Mouse (Mus musculus) thymus, postnatal 14 days (tissue): ENCODE measurements around the gene Ccnjl.
A peak's percentile ranks its signal among the peaks of the same experiment; 100 is the strongest.

Experiments used
- DNase-seq: peaks from one replicate; pipeline ENCODE4 v3.0.0; 2021

The Ccnjl gene

DNA sequence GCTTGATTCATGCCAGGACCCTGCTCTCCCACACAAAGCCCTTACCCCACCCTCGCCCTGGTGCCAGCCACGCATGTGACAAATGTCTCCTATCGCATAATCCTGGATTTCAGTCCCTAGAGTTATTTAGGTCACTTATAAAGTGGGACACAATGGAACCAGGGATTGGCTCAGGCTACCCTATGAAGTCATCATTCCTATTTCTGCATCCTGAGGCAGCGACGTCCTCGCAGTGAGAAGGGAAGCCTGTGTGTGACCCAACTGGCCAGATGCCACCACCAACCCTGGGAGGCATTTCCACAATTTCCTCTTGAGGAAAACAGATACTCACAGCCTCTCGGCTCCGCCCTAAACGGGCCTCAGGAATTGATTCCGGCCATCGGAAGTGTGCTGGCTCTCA, 41.0 kb downstream of the Ccnjl start:
- DNase-seq, result no peak

DNA sequence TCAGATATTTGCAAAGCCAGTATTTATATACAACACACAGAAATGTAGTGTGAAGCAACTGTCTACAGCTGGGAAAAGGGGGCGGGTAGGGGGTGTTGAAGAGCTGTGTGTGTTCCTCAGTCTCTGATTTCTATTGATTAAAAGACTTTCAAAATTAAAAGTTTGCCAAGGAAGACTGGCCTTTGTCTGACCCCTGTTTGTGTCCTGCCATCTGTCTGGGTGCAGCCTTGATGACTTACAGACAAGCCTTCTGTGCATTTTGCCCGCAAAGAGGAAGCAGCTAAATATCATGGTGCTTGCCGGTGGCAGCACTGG, 46.4 kb downstream of the Ccnjl start:
- no peak for DNase-seq

DNA sequence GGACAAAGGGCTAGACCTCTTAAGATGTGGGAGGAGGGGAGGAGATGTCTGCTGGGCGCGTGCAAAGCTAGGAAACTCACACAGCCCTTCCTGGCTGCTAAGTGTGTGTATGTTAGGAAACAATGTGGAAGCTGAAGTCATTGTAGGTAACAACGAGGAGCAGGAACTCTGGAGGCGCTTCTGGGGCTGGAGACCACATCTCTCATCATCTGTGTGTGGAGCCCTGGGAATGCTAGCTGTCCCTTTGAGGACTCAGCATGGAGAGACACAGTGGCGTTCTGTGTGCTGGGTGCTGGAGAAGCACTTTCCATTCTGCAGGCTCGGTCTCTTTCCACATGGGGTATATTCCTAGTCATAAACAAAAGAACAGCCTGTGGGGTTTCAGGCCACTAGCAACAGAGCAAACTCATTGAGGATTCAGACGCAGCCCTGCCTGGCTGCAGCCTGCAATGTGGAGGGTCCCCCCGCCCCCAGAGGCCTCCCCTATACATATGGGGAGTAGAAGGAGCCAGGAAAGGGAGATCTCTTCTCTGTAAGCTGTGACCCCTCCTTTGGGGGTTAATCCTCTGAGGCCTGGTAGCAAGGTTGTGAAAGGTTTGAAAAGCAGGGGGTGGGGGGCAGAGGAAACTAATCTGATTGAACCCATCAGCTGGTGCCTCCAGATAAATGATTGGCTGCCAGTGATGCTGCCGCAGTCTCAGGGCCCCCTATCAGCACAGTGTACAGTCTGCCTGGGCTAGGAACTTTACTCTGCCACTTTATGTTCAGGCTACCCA, 47.0 kb downstream of the Ccnjl start:
- peak; percentile 19 for DNase-seq

DNA sequence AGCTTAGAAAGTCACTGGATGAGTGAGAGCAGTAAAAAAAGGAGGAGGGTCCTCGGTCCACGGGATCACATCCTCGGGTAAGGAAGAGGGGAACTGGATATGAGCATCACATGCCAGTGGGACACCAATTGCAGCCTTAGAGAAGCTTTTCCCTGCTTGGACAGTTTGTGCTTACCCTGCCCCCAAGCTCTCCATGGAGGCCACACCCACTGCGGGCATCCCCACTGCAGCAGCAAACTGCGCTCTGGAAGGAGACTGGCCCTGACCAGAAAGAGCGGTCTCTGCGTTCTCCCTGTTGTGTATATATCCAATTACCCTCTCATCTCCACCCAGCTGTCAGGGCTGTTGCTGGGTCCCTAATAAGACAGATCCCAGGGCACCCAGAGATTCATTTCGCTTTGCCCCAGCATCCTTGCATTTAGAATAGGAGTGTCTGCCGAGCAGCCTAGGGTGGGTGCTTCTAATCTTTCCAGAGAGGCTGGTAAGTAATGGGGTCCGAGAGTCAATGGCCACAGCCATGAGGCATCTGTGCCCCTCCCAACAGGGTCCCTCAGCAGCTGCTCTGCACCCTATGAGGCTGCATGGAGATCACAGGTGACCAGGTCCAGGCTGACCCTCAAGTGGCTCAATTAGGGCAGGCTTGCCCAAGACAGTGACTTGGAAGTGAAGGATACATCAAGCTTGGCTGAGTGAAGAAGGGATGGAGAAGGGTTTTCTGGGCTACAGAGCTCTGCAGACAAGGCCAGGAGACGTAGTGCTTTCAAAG, 49.3 kb downstream of the Ccnjl start:
- DNase-seq, result no peak

DNA sequence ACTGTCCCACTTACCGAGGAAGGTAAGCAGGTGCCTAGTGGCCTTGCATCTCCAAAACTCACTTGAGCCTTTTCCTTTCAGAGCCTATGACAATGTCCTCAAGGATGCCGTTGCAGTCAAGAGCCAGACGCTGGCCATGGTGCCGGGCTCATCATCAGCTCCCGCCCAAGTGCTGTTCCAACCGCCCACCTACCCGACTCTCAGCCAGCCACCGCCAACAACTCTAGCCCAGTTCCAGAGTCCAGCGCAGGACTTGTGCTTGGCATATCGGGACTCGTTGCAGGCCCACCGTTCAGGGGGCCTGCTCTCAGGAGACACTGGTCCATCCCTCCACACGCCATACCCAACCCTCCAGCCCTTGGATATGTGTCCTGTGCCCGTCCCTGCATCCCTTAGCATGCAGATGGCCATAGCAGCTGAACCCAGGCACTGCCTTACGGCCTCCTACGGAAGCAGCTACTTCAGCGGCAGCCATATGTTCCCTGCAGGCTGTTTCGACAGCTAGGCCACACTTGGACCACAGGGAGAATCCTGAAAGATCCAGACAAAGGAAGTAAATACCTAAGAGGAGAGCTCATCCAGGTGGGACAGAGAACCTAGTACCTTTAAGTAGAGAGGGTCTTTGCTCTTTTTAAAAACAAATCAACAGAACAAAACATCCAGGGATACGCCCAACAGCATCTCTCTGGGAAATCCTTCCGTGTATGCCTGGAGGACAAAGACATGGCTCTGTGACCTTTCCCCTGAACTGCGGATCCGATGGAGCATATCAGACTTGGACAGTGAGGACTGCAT, 56.8 kb downstream of the Ccnjl start:
- no peak for DNase-seq

DNA sequence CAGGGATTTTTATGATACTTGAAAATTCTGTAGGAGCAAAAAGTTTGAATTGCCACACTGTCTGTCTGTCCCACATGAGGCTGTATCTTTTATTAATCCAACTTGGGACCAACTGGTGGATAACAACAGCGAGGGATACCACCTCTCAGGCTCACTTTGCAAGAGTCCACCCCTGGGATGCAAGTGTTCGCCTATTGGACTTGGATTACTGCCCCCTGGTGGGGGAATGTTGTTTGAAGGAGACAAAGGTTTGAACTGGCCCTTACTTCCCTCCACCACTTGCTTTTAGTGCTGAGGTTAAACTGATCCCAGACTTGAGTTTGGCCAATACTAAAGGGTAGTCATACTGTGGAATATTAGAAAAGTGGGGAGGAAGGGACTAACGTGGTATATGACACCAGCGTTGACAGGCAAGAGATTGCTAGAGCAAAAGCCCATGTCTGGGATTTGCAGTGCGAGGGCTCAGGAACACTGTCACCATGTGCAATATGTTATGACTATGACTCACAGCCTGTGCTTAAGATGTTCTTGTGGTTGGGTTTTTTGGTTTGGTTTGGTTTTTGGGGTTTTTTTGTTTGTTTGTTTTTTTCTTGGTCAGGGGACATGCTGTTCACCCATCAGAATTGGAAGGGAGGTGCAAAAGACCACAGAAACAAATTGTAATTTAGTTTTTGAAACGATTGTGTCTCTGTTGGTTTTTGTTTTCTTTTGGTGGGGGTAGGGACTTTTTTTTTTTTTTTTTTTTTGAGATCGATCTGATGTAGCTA, 57.9 kb downstream of the Ccnjl start, which contains the start of gene 4933415A04Rik:
Gene 4933415A04Rik (plus strand): TSS at position 717 of the 767 bp plus-strand sequence.
- DNase-seq, result peak; percentile 79

DNA sequence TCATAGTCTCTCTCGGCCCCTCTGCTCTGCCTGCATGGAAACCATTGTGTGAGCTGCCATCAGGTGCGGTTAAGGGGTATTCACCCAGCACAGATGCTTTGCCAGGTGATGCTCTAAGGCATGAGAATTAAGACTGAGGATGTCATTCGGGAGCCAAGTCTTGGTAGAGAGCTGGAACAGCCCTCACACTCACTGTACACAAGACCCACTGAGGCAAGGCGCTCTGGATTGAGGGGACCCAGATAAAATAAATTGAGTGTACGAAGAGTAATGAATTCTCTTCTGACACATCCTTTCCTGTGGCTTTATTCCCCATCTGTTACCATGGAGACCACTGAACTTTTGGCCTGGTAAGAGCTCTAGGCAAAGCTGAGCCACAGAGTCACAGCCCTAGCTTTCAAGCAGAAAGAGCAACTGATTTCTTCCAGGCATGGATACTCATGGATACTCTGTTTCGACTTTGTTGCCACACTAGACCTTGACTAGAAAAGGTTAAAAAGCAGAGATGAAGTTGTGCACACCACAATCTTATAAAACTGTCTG, 61.0 kb downstream of the Ccnjl start:
- DNase-seq, result no peak

DNA sequence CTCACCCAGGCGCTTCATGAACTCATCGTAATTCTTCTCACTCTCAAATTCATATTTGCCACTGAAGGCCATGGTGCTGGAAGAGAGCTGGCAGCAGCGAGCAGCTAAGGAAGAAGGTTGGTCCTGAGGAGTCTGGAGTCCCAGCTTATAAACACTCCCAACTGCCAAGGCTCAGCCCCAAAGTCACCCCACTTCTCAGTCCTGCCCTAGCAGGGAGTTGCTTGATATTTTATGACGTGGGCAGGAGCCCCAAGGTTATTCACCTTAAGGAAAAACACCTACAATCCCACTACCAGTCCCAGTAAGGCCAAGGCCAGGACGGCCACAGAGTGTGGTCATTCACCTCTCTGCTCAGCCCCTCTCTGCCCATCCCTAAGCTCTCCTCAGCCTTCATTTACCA, 72.9 kb downstream of the Ccnjl start, which contains the start of gene Fabp6:
Gene Fabp6 (minus strand): TSS at position 101 of the 400 bp plus-strand sequence.
- DNase-seq, result no peak

DNA sequence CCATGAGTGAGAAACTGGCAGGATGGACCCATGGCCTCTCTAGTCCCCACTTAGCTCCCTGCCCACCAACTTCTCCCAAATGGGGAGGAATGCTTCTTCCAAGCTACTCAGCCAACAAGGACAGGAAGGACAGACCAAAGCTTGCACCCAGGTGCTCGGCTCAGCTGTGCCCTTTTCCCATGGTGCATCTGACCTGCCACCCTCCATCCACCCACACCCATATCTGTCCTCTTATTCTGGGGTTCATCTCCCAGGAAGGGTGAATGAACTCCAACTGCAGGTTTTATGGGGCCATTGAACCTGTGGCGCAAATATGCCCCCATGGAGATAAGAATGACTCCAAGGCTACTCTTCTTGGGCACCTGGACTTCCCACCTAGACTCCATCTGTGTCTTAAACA, 75.6 kb downstream of the Ccnjl start:
- DNase-seq, result no peak

DNA sequence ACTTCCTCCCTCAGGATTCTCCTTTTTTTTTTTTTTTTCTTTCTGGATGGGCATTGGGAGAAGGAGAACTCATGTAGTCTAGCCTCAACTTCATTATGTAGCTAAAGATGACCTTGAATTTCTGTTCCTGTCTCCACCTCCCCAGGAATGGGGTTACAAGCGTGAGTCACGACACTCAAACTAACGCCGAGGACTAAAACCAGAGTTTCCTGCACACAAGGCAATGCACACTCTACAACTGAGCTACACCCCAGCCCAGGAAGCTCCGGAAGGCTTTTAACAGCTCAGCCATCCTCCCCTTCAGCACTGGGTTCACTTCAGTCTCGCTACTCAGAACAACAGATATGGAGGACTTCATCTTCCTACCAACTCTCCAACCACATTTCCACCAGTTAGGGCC, 76.3 kb downstream of the Ccnjl start:
- DNase-seq, result no peak

DNA sequence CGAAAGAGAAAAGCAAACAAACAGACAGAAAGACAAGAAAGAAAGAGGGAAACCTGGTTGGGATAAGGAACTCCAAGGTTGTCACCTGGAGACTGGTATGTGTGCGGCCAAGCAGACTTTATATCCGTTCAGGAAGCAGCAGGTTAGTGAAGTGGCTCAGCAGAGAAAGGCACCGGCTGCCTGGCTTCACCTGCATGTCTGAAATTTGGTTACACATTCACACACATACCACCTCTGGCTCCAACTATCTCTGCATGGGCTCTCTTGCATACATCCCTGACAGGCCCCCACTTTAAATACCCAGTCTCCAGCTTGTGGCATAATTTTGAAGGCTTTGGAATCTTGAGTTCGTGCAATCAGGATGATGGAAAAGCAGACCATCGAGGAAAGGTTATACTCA, 77.3 kb downstream of the Ccnjl start:
- no peak for DNase-seq

DNA sequence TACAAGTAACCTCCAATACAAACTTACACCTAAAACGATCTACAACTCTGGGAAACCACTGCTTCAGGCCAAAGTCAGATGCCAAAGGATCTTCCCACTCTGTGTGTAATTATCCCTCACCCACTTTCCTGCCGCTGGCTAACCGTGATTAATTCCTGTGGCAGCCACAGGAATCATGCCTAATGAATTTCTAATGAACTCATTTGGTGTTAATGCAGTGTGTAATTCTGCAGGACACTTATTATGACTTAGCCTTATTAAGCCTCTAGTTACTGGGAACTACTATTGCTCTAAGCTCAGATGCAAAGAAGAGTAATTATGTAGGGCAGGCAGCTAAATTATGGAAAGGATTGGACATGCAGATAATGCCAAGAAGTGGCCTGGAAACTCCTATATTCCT, 79.9 kb downstream of the Ccnjl start:
- no peak for DNase-seq

DNA sequence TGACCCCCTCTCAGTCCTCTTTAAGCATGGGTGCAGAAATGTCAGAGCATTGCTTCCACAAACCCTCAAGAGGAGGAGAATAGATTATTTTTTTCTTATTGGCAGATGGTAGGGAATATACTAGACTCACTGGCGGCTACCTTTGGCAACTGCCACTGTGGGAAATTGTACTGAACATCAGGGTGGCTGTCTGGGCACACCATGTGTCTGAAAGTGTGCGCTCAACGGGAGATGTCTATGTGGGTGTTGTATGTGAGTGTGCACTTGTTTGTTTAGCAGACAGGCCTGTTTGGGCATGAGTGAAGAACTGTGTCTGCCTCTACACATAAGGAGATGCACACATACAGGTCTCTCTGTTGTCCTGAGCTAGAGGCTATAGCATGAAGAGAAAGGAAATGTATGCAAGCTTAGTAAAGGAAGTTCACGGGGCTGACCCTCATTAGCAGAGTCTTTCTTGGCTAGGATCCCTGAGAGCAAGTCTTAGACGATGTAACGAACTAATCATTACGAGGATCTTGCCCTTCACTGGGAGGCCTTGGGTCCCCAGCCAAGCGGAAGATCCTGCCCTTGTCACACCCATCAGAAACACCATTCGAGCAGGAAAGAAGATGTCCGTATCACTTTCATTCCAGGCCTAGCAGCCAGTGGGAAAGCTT, 81.5 kb downstream of the Ccnjl start:
- DNase-seq, result no peak

DNA sequence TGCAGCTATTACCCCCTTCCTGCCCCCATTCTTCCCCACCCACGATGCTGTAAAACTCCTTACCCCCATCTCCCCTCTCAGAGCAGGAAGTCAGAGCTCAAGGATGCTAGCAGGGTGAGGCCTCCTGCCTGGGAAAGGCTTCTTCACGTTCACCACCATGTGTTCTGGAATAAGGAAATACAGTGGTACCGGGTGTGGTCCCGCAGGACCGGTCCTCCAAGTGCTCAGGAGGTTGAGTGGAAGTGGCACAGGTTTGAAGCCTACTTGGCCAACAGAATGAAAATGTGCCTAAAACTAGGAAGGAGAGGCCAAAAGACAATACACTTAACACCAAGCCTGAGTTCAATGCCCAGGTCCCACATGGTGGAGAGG, 82.1 kb downstream of the Ccnjl start:
- DNase-seq, result no peak

DNA sequence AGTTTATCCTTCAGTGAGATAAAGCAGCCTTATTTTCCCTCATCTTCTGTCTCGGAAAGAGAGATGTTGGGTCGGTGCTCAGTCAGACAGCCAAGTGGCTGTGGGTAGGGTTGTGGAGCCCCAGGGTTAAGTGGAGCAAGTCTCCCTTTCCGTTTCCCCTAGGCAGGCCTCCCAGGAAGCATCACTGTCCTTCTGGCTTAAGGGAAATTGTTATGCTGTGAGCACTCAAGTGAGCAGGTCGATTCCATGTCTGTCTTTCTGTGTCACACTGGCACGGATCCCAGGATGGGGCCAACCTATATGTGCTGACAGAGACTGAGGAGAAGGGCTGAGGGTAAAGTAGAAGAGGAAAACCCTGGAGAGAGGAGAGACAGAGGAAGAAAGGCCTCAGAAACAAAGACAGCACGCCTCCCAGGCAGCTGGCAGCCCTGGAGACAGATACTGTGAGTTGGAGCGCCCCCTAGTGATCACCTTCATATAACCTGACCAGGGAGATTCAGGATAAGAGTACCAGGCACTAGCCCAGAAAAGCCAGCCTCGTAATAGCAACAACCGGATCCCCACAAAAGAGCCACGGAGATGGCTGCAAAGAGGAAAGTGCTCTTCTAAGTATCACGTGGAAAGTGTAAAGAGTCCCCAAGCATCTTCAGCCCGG, 84.4 kb downstream of the Ccnjl start:
- DNase-seq, result peak; percentile 73

DNA sequence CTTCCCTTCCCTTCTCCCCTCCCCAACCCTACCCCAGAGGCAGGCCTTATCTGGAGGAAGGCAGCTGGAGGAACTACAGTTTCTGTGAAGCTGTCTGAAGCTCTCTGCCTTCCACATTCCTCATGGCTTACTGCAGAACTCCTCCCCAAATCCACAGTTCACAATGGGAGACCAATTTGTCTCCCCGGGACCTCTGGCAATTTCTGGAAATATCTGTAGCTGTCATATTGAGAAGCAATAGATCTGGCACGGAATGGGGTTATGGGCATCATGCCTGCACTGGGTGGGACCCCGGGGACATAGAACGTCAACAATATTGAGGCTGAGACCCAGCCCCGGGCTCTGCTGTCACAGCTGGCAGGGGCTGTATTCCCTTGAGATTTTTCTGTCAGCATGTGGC, 89.3 kb downstream of the Ccnjl start:
- no peak for DNase-seq

DNA sequence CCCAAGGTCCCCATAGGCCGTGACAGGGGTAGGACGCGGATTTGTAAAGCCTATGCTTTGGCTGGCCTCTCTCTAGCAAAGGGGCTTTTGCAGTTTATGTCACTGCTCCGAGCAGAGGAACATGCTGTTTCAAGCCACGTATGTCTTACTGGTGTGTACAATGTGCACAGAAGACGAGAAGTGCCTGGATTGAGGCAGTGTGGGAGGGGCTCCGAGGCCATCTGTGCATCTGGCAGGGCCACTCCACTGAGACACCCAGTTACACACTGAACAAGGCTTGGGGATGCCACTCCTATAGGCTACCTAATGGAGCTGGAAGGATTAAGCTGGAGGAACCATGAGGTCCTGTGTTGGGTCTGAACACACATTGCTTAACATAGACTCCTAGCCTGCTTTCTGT, 89.8 kb downstream of the Ccnjl start:
- no peak for DNase-seq

DNA sequence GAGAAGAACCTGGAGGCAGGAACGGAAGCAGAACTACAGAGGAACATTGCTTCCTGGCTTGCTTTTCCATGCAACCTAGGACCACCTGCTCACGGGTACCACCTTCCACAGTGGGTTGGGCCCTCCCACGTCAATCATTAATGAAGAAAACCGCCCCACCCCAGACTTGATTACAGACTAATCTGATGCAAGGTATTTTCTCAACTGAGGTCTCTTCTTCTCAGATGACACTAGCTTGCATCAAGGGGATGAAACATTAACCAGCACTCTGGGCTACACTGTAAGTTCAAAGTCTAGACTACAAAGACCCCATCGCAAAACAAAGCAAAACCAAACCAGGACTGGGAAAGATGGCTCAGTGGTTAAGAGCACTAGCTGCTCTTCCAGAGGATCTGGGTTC, 93.2 kb downstream of the Ccnjl start:
- no peak for DNase-seq

DNA sequence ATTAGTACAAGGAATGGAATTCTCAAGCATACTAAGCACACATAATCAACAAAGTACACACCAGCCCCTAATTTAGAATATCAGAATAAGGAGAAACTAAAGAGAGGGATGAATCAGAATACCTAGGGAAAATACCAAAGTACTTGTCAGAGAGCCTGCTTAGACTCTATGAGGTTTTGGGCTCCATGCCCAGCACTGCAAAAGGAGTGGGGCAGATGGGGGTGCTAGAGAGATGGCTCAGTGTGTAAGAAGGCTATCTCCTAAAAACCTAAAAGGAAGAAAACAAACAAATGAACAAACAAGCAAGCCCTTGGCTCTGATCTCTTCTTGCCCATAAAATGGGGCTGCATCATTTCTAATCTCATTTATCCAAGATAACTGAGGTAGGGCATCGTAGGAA, 95.8 kb downstream of the Ccnjl start:
- DNase-seq, result no peak

DNA sequence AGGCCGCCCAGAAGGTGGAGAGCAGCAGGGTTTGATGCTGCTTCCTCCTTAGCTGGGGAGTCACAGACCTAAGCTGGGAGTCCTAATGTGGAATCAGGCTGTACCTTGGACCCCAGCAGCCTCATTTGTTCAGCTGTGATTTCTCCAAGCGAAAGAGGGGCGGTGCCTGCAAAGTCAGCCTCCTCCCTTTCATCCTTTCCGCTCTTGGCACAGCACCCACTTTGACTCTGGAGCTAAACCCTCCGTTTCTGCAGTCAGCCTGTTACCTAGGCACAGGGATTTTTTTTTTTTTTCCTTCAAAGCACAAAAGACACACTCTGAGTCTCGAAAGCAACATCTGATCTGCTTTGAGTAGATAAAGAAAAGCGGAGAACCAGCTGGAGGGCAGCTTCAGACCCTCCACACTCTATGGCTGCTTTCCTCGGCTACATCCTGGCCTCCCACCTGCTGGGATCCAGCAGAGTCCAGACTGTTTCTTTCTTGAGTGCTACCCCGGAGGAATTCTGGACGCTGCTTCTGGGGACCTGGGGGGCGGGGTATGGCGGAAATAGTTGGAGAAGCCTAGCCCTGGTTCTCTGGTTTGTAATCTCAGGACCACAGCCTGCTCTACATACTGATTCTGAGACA, 97.8 kb downstream of the Ccnjl start:
- DNase-seq, result peak; percentile 6
